Mouse (Mus musculus) heart, embryonic 16.5 days (tissue): ENCODE data around the gene Fam71e1. TPM values are rescaled to one million over a fixed set of nuclear protein-coding genes. Genes with fewer than 3 reads are reported as not detected.

Source experiments
- ATAC-seq: fragments of 200-750 bp; cut with Nextera tagmentation; replicated peaks from 2 replicates; pipeline ENCODE4 v1.8.0; 2017; ENCODE audit warnings: moderate number of reproducible peaks; ENCODE audit not compliant: insufficient read depth, low FRiP score; ENCODE audit errors: extremely low read depth
- H3K27ac ChIP-seq: fragments of 300-500 bp; sonication (generic); 2 replicates; pipeline ENCODE4 v1.5.1; 2014; ENCODE audit warnings: mild to moderate bottlenecking, low read length, control low read depth, moderate library complexity
- H3K27me3 ChIP-seq: fragments of 300-500 bp; sonication (generic); 2 replicates; pipeline ENCODE4 v1.6.1; 2014; ENCODE audit warnings: low read length, mixed read lengths; ENCODE audit not compliant: control insufficient read depth, insufficient read depth
- H3K36me3 ChIP-seq: fragments of 300-500 bp; sonication (generic); 2 replicates; pipeline ENCODE4 v1.6.1; 2014; ENCODE audit not compliant: control insufficient read depth, insufficient read depth
- H3K4me1 ChIP-seq: fragments of 300-500 bp; sonication (generic); 2 replicates; pipeline ENCODE4 v1.6.1; 2014; ENCODE audit warnings: low read length, mixed read lengths; ENCODE audit not compliant: control insufficient read depth, insufficient read depth
- H3K4me2 ChIP-seq: fragments of 300-500 bp; sonication (generic); 2 replicates; pipeline ENCODE4 v1.6.1; 2014; ENCODE audit warnings: low read depth, mild to moderate bottlenecking, control low read depth, low read length
- H3K4me3 ChIP-seq: fragments of 300-500 bp; sonication (generic); 2 replicates; pipeline ENCODE4 v1.5.1; 2014; ENCODE audit warnings: mild to moderate bottlenecking, control low read depth, low read length
- H3K9ac ChIP-seq: fragments of 300-500 bp; sonication (generic); 2 replicates; pipeline ENCODE4 v1.6.1; 2014; ENCODE audit warnings: low read length, control low read depth
- H3K9me3 ChIP-seq: fragments of 300-500 bp; sonication (generic); replicated peaks from 2 replicates; pipeline ENCODE4 v1.6.1; 2016; ENCODE audit warnings: low read length; ENCODE audit not compliant: control insufficient read depth
- WGBS: fragments of 180-500 bp; shearing (Covaris S2); extraction: QIAGEN DNeasy Blood & Tissue Kit; methylation state at CpG from one replicate; pipeline ENCODE4 v1.1.7; 2014; 5-methylcytosine and 5-hydroxymethylcytosine counted together
- polyA plus RNA-seq: library from polyadenylated mRNA; unstranded; fragments of >200 nt; fragmentation: Nextera tagmentation; extraction: Ambion mirVana; gene quantifications from 2 replicates; pipeline ENCODE4 v1.2.1, GENCODE M21; 2015

Fam71e1 gene
- polyA plus RNA-seq, 1 experiment from 2014 or later = 6.8 TPM

GRCm38 (mm10) chr7:44527483-44528398, 31.4 kb downstream of the Fam71e1 start:
- Histone ChIP-seq H3K9me3 (no peaks in the 10 kb centered on the region), H3K27me3 (peaks cover 18% of the 10 kb centered on the region), H3K36me3 (no peaks in the 10 kb centered on the region), H3K9ac (peak overlapping the region; percentile 75), H3K27ac (0 out of 2 replicates have a peak overlapping the region, but pooled peaks have one; percentile 20), H3K4me1 (peaks cover 15% of the 10 kb centered on the region), H3K4me2 (peak overlapping the region; percentile 82), H3K4me3 (peak overlapping the region; percentile 39)
- WGBS = 6% methylated on average over 40 of the region's 40 CpGs
- peak; percentile 26; the same call in 1 of the 2 replicates for ATAC-seq

GRCm38 (mm10) chr7:44529518-44529917, 33.1 kb downstream of the Fam71e1 start:
- Histone ChIP-seq H3K9me3 (no peaks in the 10 kb centered on the region), H3K9ac (no peak overlapping the region), H3K36me3 (peaks cover 4% of the 10 kb centered on the region; the same call in 1 of the 2 replicates), H3K4me3 (no peak overlapping the region), H3K27me3 (peaks cover 11% of the 10 kb centered on the region), H3K4me2 (no peak overlapping the region), H3K27ac (no peak overlapping the region), H3K4me1 (peaks cover 12% of the 10 kb centered on the region)
- WGBS = 74% methylated on average over 5 of the region's 5 CpGs
- ATAC-seq = no peak

DNA sequence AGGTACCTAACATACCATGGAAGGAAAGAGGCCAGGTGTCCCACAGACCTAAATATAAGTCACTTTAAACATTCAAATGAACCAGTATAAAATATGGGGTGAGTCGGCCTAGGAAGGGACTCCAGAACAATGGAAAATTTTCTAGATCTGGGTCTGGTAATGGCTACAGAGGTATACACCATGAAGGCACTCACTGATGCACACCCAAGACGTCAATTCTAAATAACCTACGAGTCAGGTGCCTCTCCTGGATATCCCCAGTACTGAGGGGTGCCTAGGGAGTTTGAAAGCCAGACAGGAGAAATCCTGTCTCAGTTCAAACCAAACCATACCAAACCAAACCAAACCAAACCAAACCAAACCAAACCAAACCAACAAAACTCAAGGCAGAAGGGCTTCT, 34.1 kb downstream of the Fam71e1 start:
- ATAC-seq = no peak
- WGBS = 83% methylated on average over 3 of the region's 3 CpGs
- no peak overlapping the region for H3K27ac ChIP-seq

DNA sequence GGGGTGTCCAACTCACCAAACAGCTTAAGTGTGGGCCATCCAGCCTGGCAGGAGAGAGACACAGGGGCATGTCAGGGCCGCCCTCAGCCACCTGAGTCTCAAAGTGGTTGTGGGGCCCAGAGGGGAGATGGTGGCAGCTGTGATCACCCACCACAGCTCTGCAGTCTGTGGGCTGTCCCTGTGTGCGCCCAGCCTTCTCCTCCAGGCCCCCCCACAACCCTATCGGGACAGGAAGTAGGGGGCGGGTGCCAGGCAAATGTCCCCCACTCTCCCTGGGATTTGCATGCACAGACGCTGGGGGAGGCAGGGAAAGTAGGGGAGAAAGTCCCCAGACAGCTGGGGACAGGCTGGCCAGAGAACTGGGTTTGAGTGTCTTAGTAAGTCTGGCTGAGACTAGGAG, 34.8 kb downstream of the Fam71e1 start:
- no peak for ATAC-seq
- H3K4me1 ChIP-seq = peaks cover 4% of the 10 kb centered on the region; the same call in 1 of the 2 replicates
- H3K4me3 ChIP-seq = peak overlapping the region; percentile 4; the same call in 1 of the 2 replicates
- peaks cover 11% of the 10 kb centered on the region for H3K27me3 ChIP-seq
- H3K9ac ChIP-seq = no peak overlapping the region
- peaks cover 14% of the 10 kb centered on the region for H3K36me3 ChIP-seq
- no peak overlapping the region; the same call in 1 of the 2 replicates for H3K27ac ChIP-seq
- no peaks in the 10 kb centered on the region for H3K9me3 ChIP-seq
- WGBS = 26% methylated on average over 5 of the region's 5 CpGs
- H3K4me2 ChIP-seq = no peak overlapping the region

More for the DNA sequence above, 34.1 kb downstream of the Fam71e1 start:
- peaks cover 7% of the 10 kb centered on the region for H3K36me3 ChIP-seq
- no peak overlapping the region for H3K4me2 ChIP-seq
- no peak overlapping the region for H3K4me3 ChIP-seq
- H3K27me3 ChIP-seq = peaks cover 11% of the 10 kb centered on the region
- H3K9me3 ChIP-seq = no peaks in the 10 kb centered on the region
- no peak overlapping the region for H3K9ac ChIP-seq
- H3K4me1 ChIP-seq = peaks cover 2% of the 10 kb centered on the region

GRCm38 (mm10) chr7:44531946-44532732, 35.8 kb downstream of the Fam71e1 start, which contains the start of gene Spib:
Gene Spib (minus strand): TSS chr7:44532071.
- H3K4me2 ChIP-seq = no peak within 1 kb of the TSS
- H3K4me3 ChIP-seq = peak within 1 kb of the TSS; percentile 4; the same call in 1 of the 2 replicates
- no peak for ATAC-seq
- no peak within 1 kb of the TSS; the same call in 1 of the 2 replicates for H3K27ac ChIP-seq
- H3K9me3 ChIP-seq = no peaks in the 10 kb centered on the region
- H3K9ac ChIP-seq = no peak within 1 kb of the TSS
- peaks cover 13% of the 10 kb centered on the region for H3K4me1 ChIP-seq
- WGBS = 87% methylated on average over 4 of the region's 4 CpGs
- H3K36me3 ChIP-seq = peaks cover 16% of the 10 kb centered on the region
- peaks cover 8% of the 10 kb centered on the region for H3K27me3 ChIP-seq

GRCm38 (mm10) chr7:44532918-44533745, 36.8 kb downstream of the Fam71e1 start:
- Histone ChIP-seq H3K36me3 (peaks cover 25% of the 10 kb centered on the region), H3K27me3 (peaks cover 6% of the 10 kb centered on the region; the same call in 1 of the 2 replicates), H3K4me2 (no peak overlapping the region), H3K27ac (no peak overlapping the region), H3K4me3 (no peak overlapping the region), H3K4me1 (peaks cover 13% of the 10 kb centered on the region), H3K9me3 (no peaks in the 10 kb centered on the region), H3K9ac (no peak overlapping the region)
- 80% methylated on average over 29 of the region's 29 CpGs for WGBS
- ATAC-seq = no peak

DNA sequence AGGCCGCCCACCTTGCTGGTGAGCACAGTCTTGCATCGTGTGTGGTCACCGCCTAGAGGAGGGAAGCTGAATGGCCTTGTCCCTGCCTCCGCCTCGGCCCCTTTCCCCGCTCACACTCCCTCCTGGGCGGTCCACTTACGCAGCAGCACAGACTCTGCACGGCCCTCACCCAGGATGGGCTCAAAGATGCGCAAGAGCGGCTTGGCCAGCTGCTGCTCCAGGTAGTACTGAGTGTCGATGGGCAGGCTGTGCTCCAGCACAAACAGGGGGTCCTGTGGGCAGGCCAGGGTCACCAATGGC, 37.3 kb downstream of the Fam71e1 start:
- no peak overlapping the region for H3K4me2 ChIP-seq
- no peak overlapping the region for H3K4me3 ChIP-seq
- peaks cover 25% of the 10 kb centered on the region for H3K36me3 ChIP-seq

DNA sequence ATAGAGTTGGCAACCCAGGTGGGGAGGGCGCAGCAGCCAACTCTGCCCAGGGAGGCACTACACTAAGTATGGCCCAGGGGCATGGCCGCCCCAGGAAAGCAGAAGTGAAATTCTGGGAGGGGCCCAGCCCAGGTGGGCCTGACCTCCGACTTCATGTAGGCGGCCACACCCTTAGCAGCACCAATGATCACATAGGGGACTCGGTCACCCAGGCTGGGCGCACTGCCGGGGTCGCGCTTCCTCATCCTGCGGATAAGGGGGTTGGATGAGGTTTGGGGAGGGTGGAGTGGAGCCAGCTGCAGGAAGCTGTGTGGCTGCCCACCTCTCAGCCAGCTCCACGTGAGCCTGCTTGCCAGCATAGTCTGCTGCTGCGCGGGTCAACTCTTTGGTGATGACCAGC, 37.9 kb downstream of the Fam71e1 start:
- H3K4me1 ChIP-seq = peaks cover 13% of the 10 kb centered on the region
- ATAC-seq = 0 out of 2 replicates have a peak, but pooled peaks have one; percentile 4
- peaks cover 29% of the 10 kb centered on the region for H3K36me3 ChIP-seq
- H3K9ac ChIP-seq = no peak overlapping the region
- H3K27ac ChIP-seq = no peak overlapping the region
- H3K27me3 ChIP-seq = peaks cover under 1% of the 10 kb centered on the region; the same call in 1 of the 2 replicates
- WGBS = 92% methylated on average over 13 of the region's 13 CpGs
- H3K4me3 ChIP-seq = no peak overlapping the region
- no peak overlapping the region for H3K4me2 ChIP-seq
- no peaks in the 10 kb centered on the region for H3K9me3 ChIP-seq

More for the DNA sequence above, 37.3 kb downstream of the Fam71e1 start:
- H3K27me3 ChIP-seq = peaks cover 6% of the 10 kb centered on the region; the same call in 1 of the 2 replicates
- no peak for ATAC-seq
- H3K9ac ChIP-seq = no peak overlapping the region
- WGBS = 83% methylated on average over 12 of the region's 12 CpGs
- H3K27ac ChIP-seq = no peak overlapping the region
- peaks cover 13% of the 10 kb centered on the region for H3K4me1 ChIP-seq
- no peaks in the 10 kb centered on the region for H3K9me3 ChIP-seq
